Mouse (Mus musculus): Measurements from ENCODE around the gene Cntn5.

Gene Cntn5

GRCm38 (mm10) chr9:9949346-9949745 is 955.2 kb downstream of the Cntn5 start:
- no peak for DNase-seq (ENCODE audit: extremely low read depth, low read depth)

DNA sequence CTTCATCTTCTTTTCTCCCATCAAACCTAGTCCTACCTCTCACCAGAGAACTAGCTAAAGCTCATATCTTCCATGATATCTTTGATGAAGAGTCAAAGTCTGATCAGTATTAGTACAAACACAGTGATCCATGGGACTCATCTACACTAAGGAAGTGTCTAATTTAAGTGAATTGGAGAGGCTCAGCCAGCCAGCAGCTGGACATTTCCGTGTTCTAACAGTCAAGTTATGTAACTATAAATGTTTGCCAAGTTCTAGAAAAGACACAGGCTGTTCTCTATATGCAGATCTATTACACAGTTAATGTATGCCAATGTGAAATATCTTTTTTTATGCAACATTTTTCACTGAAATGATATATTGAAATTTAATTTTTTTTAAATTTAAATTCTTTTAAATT is 959.7 kb downstream of the Cntn5 start:
- DNase-seq (ENCODE audit: extremely low read depth, low read depth), result no peak

DNA sequence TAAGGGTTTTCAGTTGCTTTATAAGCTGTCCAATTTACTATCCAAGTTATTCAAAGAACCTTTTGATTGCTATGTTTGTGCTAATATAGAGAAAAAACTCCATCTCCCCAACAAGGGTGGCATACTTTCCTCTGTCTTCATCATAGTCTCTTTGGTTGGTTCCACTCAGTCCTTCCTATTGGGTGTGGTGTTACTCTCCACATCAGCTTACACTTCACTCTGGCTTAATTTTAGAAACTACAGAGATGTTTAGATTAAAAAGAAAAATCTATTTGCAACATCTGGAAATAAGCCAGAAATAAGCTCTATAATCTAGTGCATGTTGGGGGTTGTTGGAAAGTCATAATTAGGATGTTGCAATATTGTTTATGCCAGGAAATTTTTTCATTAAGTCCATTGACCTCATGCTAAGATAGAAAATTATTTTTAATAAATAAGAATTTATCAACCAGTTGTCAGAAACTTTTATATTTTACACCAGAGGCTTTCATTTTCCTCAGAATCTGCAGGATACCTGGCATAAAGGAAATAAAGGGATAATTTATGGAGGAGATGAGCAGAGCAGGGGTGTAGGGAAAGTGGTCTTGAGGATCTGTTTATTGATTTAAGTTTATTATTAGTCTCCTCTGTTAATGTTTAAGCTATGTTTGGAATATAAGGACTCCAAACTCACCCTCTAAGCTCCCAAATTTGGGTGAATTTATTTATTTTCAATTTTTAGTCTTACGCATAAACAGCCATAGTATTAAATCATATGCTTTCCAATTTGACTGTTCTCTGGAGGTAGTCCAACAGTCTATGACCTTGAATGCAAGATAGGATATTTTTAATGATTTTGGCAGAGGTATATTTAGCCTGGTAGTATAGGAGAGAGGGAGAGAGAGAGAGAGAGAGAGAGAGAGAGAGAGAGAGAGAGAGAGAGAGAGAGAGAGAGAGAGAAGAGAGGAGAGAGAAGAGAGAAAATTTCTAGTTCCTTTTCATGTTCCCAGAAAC is 966.8 kb downstream of the Cntn5 start:
- no peak for DNase-seq (ENCODE audit: extremely low read depth, low read depth)

- no peak for DNase-seq (ENCODE audit: extremely low read depth, low read depth)
Observed at GRCm38 (mm10) chr9:9920580-9920979, 984.0 kb downstream of the Cntn5 start.

- no peak for DNase-seq (ENCODE audit: extremely low read depth, low read depth)
Observed at GRCm38 (mm10) chr9:9899070-9899469, 1005.5 kb downstream of the Cntn5 start.

DNA sequence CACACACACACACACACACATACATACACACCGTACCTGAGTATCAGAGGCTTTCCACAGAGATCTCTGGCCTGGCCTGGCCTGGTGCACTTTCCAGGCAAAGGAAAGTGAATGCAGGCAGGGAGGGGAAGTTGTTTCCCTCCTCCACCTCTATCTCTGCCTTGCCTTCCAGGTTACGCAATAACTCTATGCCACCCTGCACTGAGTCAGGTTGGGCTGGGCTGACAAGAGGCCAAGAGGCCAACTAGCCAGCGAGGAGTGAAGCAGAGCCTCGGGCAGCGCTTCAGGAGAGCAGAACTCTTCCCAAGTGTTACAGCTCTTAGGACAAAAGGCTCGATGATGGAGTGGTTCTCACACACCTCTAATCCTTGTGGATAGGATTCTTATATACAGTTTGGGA is 1018.4 kb downstream of the Cntn5 start:
- no peak for DNase-seq (ENCODE audit: extremely low read depth, low read depth)

DNA sequence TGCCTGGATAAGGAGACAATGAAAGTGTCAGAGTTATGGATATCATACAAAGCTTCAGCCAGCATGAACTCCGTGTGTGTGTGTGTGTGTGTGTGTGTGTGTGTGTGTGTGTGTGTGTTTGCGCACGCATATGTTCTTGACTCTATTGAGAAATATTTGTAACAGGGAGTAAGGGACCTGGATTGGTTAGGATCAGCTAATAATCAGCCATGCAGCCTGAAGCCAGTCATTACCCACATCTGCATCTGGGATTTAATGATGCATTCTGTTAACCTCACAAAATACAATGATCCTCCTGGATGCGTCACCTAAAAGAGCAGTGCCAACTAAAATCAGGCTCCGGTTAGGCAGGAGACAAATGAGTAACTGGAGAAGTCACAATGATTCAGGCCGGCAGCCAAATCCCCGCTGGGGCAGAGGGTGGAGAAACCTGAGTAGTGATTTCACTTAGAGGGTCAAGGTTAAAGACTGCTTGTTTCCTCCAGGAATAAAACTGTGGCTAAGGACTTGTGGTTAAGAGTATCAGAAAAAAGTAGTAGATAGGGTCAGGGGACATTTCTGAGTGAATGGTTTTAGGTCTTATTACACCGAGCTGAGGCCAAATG is 1021.7 kb downstream of the Cntn5 start:
- no peak for DNase-seq (ENCODE audit: extremely low read depth, low read depth)

- DNase-seq (ENCODE audit: extremely low read depth, low read depth), result no peak
Observed at GRCm38 (mm10) chr9:9872112-9873035, 1032.2 kb downstream of the Cntn5 start.

DNA sequence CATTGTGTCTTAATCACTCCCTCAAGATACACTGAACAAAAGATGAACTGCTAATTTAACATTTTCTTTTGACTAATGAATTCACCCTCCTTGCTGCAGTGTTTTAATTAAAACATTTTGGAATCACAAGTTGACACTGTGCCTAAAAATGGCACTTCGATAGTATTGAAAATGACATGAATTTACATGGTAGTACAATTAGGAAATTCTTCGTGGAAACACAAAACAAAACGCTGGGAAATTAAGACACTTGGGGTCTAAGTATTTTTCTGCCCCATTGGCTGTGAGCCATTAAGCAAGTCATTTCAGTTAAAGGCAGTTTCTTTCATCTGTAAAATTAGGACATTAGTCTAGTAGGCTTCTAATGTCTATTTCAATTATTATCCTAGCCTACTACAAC is 1043.9 kb downstream of the Cntn5 start:
- DNase-seq (ENCODE audit: extremely low read depth, low read depth), result no peak

- DNase-seq (ENCODE audit: extremely low read depth, low read depth), result no peak
Observed at GRCm38 (mm10) chr9:9859323-9859722, 1045.3 kb downstream of the Cntn5 start.

DNA sequence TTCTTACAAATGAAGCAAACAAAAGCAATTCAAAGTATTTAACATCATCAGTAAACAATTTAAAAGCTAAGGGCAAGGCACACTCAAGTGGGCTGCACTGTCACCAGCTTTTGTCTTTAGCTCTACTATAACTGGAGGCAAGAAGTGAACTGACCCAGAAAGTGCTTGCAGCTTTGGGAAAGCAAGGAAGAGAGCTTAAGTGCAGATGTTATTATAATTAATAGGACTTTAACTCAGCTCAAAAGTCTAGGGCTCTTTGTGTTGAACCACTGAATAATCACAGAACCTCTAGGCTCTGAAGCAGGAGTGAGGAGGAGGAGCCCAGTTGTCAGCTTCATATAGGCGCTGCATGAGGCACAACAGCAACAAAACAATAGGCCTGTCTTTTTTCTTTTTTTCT is 1049.8 kb downstream of the Cntn5 start:
- DNase-seq (ENCODE audit: extremely low read depth, low read depth), result no peak

GRCm38 (mm10) chr9:9830231-9830630 is 1074.3 kb downstream of the Cntn5 start:
- DNase-seq (ENCODE audit: extremely low read depth, low read depth), result no peak

DNA sequence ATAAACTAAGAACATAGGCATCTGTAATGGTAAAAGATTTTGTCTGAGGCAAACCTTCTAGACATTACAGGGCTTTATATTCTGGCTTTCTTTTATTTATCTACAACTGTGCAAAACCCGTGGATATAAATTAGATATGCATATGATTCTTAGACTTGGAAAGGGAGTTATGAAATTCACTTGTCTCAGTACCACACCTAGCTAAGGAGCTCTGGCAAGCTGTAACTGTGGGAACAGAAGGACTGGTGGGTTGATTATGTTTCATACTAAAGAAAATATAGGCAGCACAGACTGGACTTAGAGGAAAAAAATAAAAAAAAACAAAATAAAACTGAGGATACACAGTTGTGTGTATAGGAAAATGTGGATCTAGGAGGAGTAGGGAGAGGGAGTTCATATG is 1084.6 kb downstream of the Cntn5 start:
- DNase-seq (ENCODE audit: extremely low read depth, low read depth), result no peak

DNA sequence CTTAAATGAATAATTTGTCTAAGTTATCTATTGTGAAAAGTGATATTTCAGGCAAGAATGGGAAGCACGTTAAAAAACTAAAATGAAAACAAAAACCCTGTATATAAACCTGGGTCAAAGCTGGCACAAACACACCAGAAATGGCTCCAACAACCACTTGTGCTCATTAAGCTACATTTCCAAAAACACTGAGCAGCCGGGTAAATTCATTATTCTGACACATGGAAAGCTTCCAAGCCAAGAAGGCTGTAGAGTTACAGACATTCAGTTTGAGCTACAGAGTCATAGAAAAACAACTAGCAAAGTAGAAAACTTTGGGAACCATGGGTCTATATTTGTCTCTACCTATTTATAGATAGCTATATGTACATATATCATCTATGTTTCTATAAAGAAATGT is 1087.1 kb downstream of the Cntn5 start:
- no peak for DNase-seq (ENCODE audit: extremely low read depth, low read depth)

GRCm38 (mm10) chr9:9799546-9799945 is 1105.0 kb downstream of the Cntn5 start:
- DNase-seq (ENCODE audit: extremely low read depth, low read depth), result no peak

DNA sequence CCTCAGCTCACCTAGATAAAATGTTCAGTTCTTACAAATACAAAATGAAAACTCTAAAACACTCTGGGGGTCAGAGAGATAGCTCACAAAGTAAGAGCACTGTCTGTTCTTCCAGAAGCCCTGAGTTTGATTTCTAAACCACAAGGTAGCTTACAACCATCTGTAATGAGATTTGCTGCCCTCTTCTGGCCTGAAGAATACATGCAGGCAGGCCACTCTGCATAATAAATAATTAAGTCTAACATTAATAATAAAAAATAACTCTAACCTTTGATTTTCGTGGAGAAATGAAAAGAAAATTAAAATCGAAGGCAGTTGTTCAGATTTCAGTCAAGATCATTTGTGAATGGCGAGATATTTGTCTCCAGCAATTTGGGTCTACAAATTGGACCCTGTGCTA is 1120.9 kb downstream of the Cntn5 start:
- DNase-seq (ENCODE audit: extremely low read depth, low read depth), result no peak

GRCm38 (mm10) chr9:9781157-9781884 is 1123.3 kb downstream of the Cntn5 start:
- no peak for DNase-seq (ENCODE audit: extremely low read depth, low read depth)

GRCm38 (mm10) chr9:9779646-9780045 is 1124.9 kb downstream of the Cntn5 start:
- no peak for DNase-seq (ENCODE audit: extremely low read depth, low read depth)

GRCm38 (mm10) chr9:9770777-9771176 is 1133.8 kb downstream of the Cntn5 start:
- DNase-seq (ENCODE audit: extremely low read depth, low read depth), result no peak

DNA sequence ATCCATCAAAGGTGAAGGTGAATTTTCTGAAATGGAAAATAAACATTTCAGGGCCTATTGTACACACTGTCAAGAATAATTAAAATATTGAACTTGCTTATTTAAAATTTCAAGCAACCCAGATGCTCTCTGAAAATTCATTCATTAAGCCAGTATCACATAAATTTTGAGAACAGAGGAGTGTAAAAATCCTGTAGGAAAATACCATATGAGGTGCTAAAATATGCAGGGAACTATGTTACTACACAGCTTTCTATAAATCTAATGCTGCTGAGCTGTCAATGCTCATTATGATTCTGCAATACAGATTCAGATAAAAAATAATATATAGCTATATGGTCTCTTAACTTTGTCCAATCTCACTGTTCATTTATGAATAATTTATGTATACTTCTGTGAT is 1134.9 kb downstream of the Cntn5 start:
- DNase-seq (ENCODE audit: extremely low read depth, low read depth), result no peak

DNA sequence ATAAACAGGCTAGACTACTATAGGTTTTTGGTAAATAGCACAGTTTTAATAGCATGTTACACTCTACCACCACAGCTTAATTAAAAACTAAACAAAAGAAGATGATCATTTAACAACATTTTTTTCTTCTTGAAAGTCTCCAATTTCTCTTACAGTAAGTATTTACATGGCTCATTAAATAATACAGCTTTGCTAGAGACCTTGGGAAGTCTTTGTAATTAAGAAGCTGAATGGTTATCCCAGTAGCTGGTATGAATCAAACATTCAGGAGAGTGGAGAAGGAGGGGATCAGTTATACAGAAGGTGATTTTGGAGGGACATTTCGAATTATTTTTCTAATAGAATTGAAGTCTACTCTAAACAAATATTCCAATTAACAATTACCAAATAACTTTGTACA is 1186.4 kb downstream of the Cntn5 start:
- DNase-seq (ENCODE audit: extremely low read depth, low read depth), result no peak

Data from MEL-GATA-1-ER (cell line).